Mouse (Mus musculus) liver, embryonic 14.5 days (tissue): ENCODE results near the gene Tnpo2. TPM values are rescaled to one million over a fixed set of nuclear protein-coding genes. Genes with fewer than 3 reads are reported as not detected.

Experiments used
- ATAC-seq: fragments of 200-750 bp; cut with Nextera tagmentation; 2 replicates; pipeline ENCODE4 v1.8.0; 2017; ENCODE audit warnings: moderate number of reproducible peaks, mild to moderate bottlenecking, moderate library complexity; ENCODE audit not compliant: insufficient read depth
- DNase-seq, 3 experiments: peaks; one replicate each; pipeline ENCODE4 v3.0.0-alpha.2; 2012 to 2013; ENCODE audit warnings: low read depth in 3 of 3, low spot score in 3 of 3
- H3K27ac ChIP-seq: fragments of 300-500 bp; sonication (generic); 2 replicates; pipeline ENCODE4 v1.5.1; 2014; ENCODE audit warnings: moderate library complexity, mild to moderate bottlenecking, control low read depth, inconsistent platforms
- H3K27me3 ChIP-seq: fragments of 300-500 bp; sonication (generic); 2 replicates; pipeline ENCODE4 v1.6.1; 2014; ENCODE audit warnings: mild to moderate bottlenecking, low read length, moderate library complexity; ENCODE audit not compliant: control insufficient read depth, insufficient read depth
- H3K36me3 ChIP-seq: fragments of 300-500 bp; sonication (generic); replicated peaks from 2 replicates; pipeline ENCODE4 v1.6.1; 2014; ENCODE audit warnings: low read depth; ENCODE audit not compliant: control insufficient read depth, insufficient read depth
- H3K4me1 ChIP-seq, 2 experiments: fragments of 200-500 bp in 1 of 2; fragments of 300-500 bp in 1 of 2; sonication (generic) in 1 of 2; replicated peaks; 2 replicates each; pipeline ENCODE4 v1.6.1; 2012 to 2014; ENCODE audit warnings: antibody characterized with exemption in 1 of 2, inconsistent platforms in 1 of 2, low read length in 1 of 2; ENCODE audit not compliant: control insufficient read depth in 2 of 2, insufficient read depth in 2 of 2
- H3K4me2 ChIP-seq: fragments of 300-500 bp; sonication (generic); 2 replicates; pipeline ENCODE4 v1.6.1; 2014; ENCODE audit warnings: low read depth, mild to moderate bottlenecking, control low read depth, moderate library complexity
- H3K4me3 ChIP-seq, 2 experiments: fragments of 200-500 bp in 1 of 2; fragments of 300-500 bp in 1 of 2; sonication (generic) in 1 of 2; 2 replicates each; pipeline ENCODE4 v1.5.1; 2012 to 2014; ENCODE audit warnings: low read depth in 2 of 2, low read length in 2 of 2, mild to moderate bottlenecking in 2 of 2, control low read depth in 1 of 2, inconsistent platforms in 1 of 2, moderate library complexity in 1 of 2; ENCODE audit not compliant: insufficient read depth in 1 of 2
- H3K9ac ChIP-seq: fragments of 300-500 bp; sonication (generic); replicated peaks from 2 replicates; pipeline ENCODE4 v1.6.1; 2014; ENCODE audit warnings: mild to moderate bottlenecking, control low read depth, moderate library complexity
- H3K9me3 ChIP-seq: fragments of 300-500 bp; sonication (generic); 2 replicates; pipeline ENCODE4 v1.6.1; 2016; ENCODE audit warnings: low read length, mixed read lengths; ENCODE audit not compliant: control insufficient read depth
- CTCF ChIP-seq: IDR thresholded peaks from 2 replicates; pipeline ENCODE4 v1.5.1; 2016; ENCODE audit warnings: antibody characterized with exemption, low read depth, control low read depth
- EP300 ChIP-seq: IDR thresholded peaks from 2 replicates; pipeline ENCODE4 v1.6.1; 2016; ENCODE audit warnings: antibody characterized with exemption, low read depth
- WGBS: fragments of 180-500 bp; shearing (Covaris S2); extraction: QIAGEN DNeasy Blood & Tissue Kit; methylation state at CpG from one replicate; pipeline ENCODE4 v1.1.7; 2014; ENCODE audit not compliant: insufficient replicate concordance; 5-methylcytosine and 5-hydroxymethylcytosine counted together
- polyA plus RNA-seq, 2 experiments: library from polyadenylated mRNA; depleted of rRNA in 1 of 2; stranded (reverse) in 1 of 2; unstranded in 1 of 2; fragments of >200 nt; fragmentation: Nextera tagmentation in 1 of 2; extraction: Ambion mirVana in 1 of 2; gene quantifications; 2 replicates each; pipeline versions ENCODE4 v1.2.1 to v1.2.3; 2012 to 2014

Tnpo2 gene
- polyA plus RNA-seq, 2 experiments: 9.9 to 25.2 TPM

DNA sequence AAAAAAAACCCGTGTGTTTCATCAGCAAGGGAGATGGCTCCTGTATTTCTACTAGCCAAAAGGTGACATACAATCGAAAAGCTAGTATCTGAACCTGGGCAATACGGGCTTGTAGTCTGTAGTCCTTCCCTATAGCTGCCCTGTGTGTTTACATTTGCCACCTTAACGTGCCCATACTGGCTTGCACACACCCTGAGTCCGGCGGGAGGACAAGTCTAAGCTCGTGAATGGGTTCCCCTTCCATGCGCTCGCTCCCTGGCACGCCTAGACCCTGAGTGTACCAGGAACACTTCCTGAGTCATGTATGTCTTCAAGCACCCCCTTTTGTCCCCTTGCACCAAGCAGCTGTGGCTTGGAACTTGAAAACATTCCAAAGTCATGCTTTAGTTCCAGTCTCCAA lies 20.0 kb upstream of the Tnpo2 start:
- ATAC-seq: no peak
- no peaks in the 10 kb centered on the region for H3K4me1 ChIP-seq
- no peaks in the 10 kb centered on the region for H3K9me3 ChIP-seq
- TF ChIP-seq CTCF (no peak), EP300 (no peak)
- no peak overlapping the region for H3K4me3 ChIP-seq
- no peak overlapping the region for H3K27ac ChIP-seq
- H3K4me2 ChIP-seq: no peak overlapping the region
- H3K36me3 ChIP-seq: peaks cover 13% of the 10 kb centered on the region
- H3K27me3 ChIP-seq: peaks cover 20% of the 10 kb centered on the region
- DNase-seq: no peak
- no peak overlapping the region for H3K9ac ChIP-seq
- 71% methylated on average over 10 of the region's 10 CpGs for WGBS

GRCm38 (mm10) chr8:85017209-85017608 lies 19.5 kb upstream of the Tnpo2 start:
- DNase-seq (no peak), ATAC-seq (no peak)
- peaks cover 17% of the 10 kb centered on the region for H3K27me3 ChIP-seq
- H3K4me3 ChIP-seq: no peak overlapping the region
- H3K9me3 ChIP-seq: no peaks in the 10 kb centered on the region
- no peak overlapping the region for H3K4me2 ChIP-seq
- TF ChIP-seq EP300: no peak
- 0 out of 2 replicates have a peak, but pooled peaks have one; percentile 16 for TF ChIP-seq CTCF
- no peak overlapping the region for H3K9ac ChIP-seq
- 69% methylated on average over 5 of the region's 5 CpGs for WGBS
- peaks cover 13% of the 10 kb centered on the region for H3K36me3 ChIP-seq
- no peak overlapping the region for H3K27ac ChIP-seq
- H3K4me1 ChIP-seq: no peaks in the 10 kb centered on the region

- H3K4me1 ChIP-seq: peaks cover 14 to 17% of the 10 kb centered on the region in 2 experiments
- H3K36me3 ChIP-seq: peaks cover 16% of the 10 kb centered on the region
These were observed 15.1 kb upstream of the Tnpo2 start for GRCm38 (mm10) chr8:85021514-85022055.

GRCm38 (mm10) chr8:85023846-85024245 lies 12.9 kb upstream of the Tnpo2 start:
- H3K27ac ChIP-seq: no peak overlapping the region
- TF ChIP-seq EP300: no peak
- no peak for TF ChIP-seq CTCF
- ATAC-seq (no peak), DNase-seq (no peak)
- WGBS: 93% methylated on average over 3 of the region's 3 CpGs
- peaks cover 20 to 26% of the 10 kb centered on the region in 2 experiments for H3K4me1 ChIP-seq
- no peaks in the 10 kb centered on the region for H3K27me3 ChIP-seq
- H3K4me3 ChIP-seq: no peak overlapping the region; a peak in 1 of 4 replicates
- peak overlapping the region; percentile 97 for H3K4me2 ChIP-seq
- H3K9me3 ChIP-seq: no peaks in the 10 kb centered on the region
- H3K9ac ChIP-seq: no peak overlapping the region
- peaks cover 6% of the 10 kb centered on the region for H3K36me3 ChIP-seq

More at GRCm38 (mm10) chr8:85021514-85022055, 15.1 kb upstream of the Tnpo2 start:
- Histone ChIP-seq H3K9ac (no peak overlapping the region), H3K27ac (no peak overlapping the region), H3K9me3 (no peaks in the 10 kb centered on the region), H3K4me3 (no peak overlapping the region), H3K4me2 (no peak overlapping the region), H3K27me3 (no peaks in the 10 kb centered on the region)
- TF ChIP-seq CTCF (no peak; the same call in 1 of the 2 replicates), EP300 (no peak)
- DNase-seq (no peak), ATAC-seq (no peak)
- WGBS: 86% methylated on average over 3 of the region's 3 CpGs

DNA sequence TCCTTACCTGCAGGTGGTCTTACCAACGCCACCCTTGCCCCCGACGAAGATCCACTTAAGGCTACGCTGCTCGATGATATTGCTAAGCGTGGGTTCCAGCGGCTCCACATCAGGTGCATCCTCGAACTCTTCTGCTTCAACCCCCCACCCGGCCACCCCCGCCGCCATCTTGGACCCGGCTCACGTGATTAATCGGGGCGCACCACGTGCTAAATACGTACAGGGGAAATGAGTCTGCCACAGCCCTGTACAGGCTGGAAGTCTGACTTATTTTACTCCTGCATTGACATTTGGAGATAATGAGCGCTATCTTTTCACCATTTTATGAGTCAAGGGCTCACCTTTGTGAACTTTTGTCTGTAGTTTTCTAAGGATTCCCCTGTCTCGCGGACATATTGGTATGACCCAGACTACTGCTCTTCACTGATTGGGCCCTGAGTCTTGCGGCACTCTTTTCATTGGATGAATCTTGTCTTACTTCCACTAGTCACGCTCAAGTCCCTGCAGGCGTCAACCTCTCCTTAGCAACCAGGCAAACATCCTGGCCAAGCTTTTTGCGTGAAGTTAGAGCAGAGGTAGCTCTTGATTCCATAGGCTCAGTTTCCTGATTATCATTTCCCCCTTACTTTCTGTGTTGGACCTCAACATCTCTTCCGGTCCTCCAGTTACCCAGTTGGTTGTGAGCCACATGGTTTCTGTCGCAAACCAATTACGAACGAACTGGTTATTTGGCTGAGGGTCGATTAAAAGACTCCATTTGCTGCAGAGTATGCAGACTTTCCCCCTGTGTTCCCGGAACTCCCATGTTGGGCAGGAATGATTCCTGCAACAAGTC lies 11.4 kb upstream of the Tnpo2 start, which contains the start of gene Asna1:
Gene Asna1, minus strand, starts transcription at position 184 of the 835 bp plus-strand sequence.
- Histone ChIP-seq H3K4me1 (peaks cover 24 to 28% of the 10 kb centered on the region in 2 experiments), H3K27ac (peak within 1 kb of the TSS; percentile 79), H3K9me3 (no peaks in the 10 kb centered on the region), H3K36me3 (peaks cover 16% of the 10 kb centered on the region), H3K27me3 (no peaks in the 10 kb centered on the region), H3K4me2 (peak within 1 kb of the TSS; percentile 97), H3K9ac (peak within 1 kb of the TSS; percentile 79), H3K4me3 (peak within 1 kb of the TSS; percentile 90 to 98)
- TF ChIP-seq CTCF: no peak
- TF ChIP-seq EP300: peak; percentile 61
- ATAC-seq: peak; percentile 80
- 2% methylated on average over 30 of the region's 30 CpGs for WGBS
- DNase-seq: peak; percentile 94
